Mouse (Mus musculus): ENCODE measurements around the gene Matn3.

Gene Matn3

GRCm38 (mm10) chr12:8947714-8948464 is at the start of gene Matn3:
Gene Matn3, plus strand, starts transcription at chr12:8947929.
- peak; percentile 56 to 69 for DNase-seq (ENCODE audit: low spot score in 2 of 2)

DNA sequence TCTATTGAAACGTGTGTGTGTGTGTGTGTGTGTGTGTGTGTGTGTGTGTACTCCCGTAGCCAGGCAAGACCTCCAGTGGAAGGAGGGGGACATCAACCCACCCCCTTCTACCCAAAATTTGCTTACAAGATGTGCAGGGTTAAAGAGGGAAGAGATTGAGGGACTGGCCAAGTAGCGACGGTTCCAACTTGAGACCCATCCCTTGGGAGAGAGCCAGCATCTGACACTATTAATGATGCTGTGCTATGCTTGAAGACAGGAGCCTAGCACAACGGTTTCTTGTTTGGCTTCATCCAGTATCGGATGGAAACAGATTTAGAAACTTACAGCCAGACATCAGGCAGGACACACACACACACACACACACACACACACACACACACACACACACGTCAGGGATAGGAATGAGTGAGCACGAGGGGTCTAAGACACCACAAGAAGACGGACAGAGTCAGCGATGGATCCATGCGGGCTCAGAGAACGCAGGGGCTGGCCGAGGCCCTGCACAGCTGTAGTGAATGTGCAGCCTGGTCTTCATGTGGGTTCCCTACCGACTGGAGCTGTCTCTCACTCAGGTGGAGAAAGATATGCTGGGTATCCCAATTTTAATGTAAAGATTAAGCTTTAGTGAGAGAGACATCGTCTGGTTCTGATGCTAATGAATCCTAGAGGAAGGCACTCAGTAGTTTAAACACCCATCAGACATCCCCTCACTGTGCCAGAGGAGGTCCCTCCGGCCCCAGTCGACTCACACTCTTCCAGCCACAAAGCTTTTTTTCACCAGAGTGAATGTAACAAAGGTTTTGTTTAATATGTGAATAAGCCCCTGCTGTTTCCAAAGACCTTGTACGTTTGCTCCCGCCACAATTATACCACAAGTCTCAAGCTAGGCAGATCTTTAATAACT is 48.6 kb upstream of the Matn3 start:
- no peak for DNase-seq (ENCODE audit: low spot score in 2 of 2)

- no peak for DNase-seq (ENCODE audit: low spot score in 2 of 2)
These were observed 47.5 kb upstream of the Matn3 start for GRCm38 (mm10) chr12:8900107-8900698.

- DNase-seq (ENCODE audit: low spot score in 2 of 2), result peak in 1 of 2 experiments; percentile 39
These were observed 46.6 kb upstream of the Matn3 start for GRCm38 (mm10) chr12:8900919-8901663.

DNA sequence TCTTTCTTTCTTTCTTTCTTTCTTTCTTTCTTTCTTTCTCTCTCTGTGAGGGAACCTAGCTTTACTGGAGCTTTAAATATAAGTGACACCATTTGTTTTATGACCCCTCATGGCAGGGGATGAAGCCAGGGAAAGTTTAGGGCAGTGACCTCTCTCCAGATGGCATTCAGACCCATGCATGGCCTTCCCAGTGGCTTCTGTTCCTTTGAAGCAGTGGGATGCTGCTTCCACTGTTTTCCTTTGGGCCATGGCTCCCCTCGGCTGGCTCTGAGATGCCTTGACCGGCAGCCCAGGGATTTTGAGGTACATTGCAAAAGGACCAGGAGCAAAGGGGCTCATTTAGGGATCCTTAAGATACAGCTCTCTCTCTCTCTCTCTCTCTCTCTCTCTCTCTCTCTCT is 45.8 kb upstream of the Matn3 start:
- DNase-seq (ENCODE audit: low spot score in 2 of 2), result no peak

- DNase-seq (ENCODE audit: low spot score in 2 of 2), result no peak
These were observed 45.2 kb upstream of the Matn3 start for GRCm38 (mm10) chr12:8902479-8902878.

DNA sequence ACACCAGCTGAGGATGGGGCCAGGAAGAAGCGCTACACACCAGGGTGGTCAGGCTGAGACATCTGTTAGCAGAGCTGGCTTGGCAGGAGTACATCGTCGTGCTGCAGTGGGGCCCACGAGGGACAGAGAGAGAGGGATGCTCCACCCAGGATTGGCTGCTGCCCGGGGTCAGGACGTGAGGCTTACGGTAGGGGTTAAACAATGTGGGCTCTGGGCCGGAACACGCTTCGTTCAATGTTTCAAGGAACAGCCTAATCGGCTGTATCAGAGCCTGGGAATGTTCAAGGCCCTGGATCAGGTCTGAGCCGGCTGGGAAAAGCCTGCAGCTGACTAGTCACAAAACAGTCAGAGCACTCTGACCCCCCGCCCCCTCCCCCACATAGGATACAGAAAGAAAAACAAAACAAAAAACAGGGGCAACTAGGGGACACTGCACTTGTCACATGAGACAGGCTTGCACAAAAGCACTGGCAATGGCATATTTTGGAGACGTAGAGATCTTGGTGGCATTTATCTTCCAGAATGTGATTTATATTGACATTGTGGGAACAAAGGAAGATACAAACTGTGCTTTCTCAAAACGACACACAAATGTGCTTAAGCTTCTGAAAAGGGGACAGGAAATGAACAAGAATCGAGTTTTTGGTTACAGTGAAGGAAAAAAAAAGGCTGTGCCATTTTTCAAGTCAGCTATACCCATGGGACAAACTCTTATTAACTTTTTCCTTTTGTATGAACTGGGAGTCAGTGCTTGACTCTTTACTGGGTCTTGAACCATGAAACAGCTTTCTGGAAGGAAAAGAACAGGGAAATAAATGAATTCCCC is 34.7 kb upstream of the Matn3 start:
- peak; percentile 64 to 79 for DNase-seq (ENCODE audit: low spot score in 2 of 2)

DNA sequence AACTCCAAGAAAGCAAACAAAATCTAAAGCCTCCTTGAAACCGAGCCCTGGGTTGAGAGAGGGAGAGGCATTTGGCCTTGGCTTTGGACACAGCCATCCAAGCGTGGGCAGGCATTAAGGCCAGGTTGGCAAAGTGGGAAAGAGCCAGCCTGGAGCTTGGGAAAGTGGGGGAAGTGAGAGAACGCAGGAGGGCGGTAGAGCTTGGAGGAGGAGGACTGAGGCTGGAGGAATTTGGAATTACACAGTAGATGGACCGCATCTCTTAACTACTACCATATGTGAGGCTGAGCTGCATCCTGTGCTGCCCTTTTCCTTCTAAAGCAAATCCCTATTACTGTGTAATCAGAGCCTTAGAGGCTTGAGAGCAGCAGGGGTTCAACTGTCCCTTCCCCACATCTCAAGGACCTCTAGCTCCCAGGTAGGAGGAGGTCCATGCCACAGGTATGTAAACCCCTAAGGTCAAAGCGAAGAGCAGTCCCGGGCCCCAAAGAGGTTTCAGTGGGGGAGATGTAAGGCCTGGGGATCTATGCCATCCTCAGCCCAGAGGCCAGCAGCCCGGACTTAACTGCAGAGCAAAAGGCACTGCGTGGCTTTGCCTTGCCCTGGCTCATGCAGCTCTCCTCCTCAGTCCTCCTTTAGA is 33.9 kb upstream of the Matn3 start:
- DNase-seq (ENCODE audit: low spot score in 2 of 2), result peak in 1 of 2 experiments; percentile 38

- peak; percentile 67 to 76 for DNase-seq (ENCODE audit: low spot score in 2 of 2)
These were observed 31.4 kb upstream of the Matn3 start for GRCm38 (mm10) chr12:8916378-8916777.

GRCm38 (mm10) chr12:8919231-8919630 is 28.5 kb upstream of the Matn3 start:
- DNase-seq (ENCODE audit: low spot score in 2 of 2), result no peak

GRCm38 (mm10) chr12:8920996-8921393 is 26.7 kb upstream of the Matn3 start:
- DNase-seq (ENCODE audit: low spot score in 2 of 2), result no peak

- DNase-seq (ENCODE audit: low spot score in 2 of 2), result peak; percentile 97 to 99
These were observed 26.0 kb upstream of the Matn3 start, which contains the start of gene Laptm4a for GRCm38 (mm10) chr12:8921394-8922368. Gene Laptm4a, plus strand, starts transcription at chr12:8921664.

DNA sequence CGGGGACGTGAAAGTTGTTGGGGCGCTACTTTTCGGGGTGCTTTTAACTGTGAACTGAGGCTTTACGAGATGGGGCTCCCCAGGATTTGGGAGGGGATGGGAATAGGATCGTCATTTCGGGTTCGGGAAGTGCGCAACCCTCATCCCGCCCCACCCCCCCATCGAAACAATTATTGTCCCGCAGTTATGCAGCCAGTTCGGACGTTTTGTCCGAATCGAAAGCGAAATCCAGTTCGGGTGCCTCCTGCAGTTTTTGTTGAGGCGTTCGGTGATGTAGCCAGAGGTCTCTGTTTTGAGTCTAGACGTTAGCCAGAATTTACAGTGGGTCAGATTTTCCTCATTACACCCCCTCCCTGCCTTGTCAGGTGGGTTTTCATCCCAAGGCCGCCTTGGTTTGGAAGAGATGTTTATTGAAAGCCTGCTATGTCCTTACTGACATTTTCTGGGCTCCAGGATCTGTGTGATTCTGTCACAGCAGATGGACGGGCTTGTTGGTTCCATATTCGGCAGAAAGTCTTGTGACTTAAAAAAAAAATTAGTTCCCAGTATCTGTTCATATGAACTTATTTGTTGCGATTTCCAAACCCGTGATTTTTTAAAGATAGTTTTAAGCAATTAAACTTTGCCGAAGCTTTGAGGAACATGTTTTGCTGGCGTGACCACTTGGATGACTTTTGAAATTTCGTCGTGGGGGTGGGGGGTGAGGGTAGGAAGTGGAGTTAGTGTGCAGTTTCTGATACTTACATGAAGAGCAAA is 25.2 kb upstream of the Matn3 start:
- DNase-seq (ENCODE audit: low spot score in 2 of 2), result no peak

DNA sequence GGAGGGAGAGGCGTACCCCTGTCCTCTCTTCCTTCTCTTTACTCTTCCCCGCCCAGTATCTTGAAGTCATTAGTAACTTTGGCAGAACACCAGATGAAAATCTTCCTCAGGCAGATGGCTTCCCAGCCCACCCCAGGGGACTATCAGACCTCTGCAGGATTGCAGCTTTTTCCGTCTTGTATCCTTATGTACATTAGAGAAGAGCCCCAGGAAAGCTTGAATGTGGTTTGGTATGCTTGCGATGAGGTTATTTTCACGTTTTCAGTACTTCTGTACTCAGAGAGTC is 24.7 kb upstream of the Matn3 start:
- DNase-seq (ENCODE audit: low spot score in 2 of 2), result no peak

- DNase-seq (ENCODE audit: low spot score in 2 of 2), result no peak
These were observed 24.1 kb upstream of the Matn3 start for GRCm38 (mm10) chr12:8923603-8924002.

DNA sequence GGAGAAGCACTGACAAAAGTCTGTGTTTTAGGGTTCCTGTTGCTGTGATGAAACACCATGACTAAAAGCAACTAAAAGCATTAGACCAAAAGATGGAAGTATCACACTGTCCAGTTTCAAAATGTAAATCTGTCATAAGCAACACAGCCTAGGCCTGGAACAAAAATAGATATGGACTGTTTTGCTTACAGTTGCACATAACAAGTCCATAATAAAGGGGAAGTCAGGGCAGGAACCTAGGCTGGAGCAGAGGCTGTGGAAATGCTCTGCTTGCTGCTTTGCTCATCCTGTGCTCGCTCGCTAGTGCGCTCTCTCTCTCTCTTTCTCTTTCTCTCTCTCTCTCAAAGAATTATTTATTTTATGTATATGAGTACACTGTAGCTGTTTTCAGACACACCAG is 20.1 kb upstream of the Matn3 start:
- no peak for DNase-seq (ENCODE audit: low spot score in 2 of 2)

GRCm38 (mm10) chr12:8928766-8929165 is 19.0 kb upstream of the Matn3 start:
- DNase-seq (ENCODE audit: low spot score in 2 of 2), result no peak

GRCm38 (mm10) chr12:8931083-8931482 is 16.6 kb upstream of the Matn3 start:
- DNase-seq (ENCODE audit: low spot score in 2 of 2), result no peak

DNA sequence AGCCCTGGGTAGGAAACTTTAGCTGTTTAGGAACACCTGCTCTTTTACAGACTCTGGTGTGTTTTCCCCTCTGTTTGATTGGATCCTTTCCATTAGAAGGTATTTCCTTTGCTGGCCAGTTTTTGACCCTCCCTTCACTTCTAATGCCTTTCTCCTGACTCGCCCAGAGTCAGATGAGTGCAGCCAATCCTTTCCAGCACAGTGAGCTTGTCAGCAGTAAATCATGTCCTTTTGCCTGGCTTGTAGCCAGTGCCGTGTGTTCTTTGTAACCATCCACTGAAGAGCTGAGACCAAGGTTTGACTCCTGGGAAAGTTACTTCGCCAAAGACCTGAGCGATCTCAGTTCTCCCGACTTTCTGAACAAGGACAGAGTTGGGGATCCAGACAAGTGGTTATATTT is 12.4 kb upstream of the Matn3 start:
- DNase-seq (ENCODE audit: low spot score in 2 of 2), result no peak
